Mouse (Mus musculus) intestine, embryonic 14.5 days (tissue): ENCODE results near the gene Creb3l2. TPM values are rescaled to one million over a fixed set of nuclear protein-coding genes. Genes with fewer than 3 reads are reported as not detected.

Experiments used
- polyA plus RNA-seq: library from polyadenylated mRNA; unstranded; fragments of >200 nt; fragmentation: Nextera tagmentation; extraction: Ambion mirVana; gene quantifications from 2 replicates; pipeline ENCODE4 v1.2.1, GENCODE M21; 2014

Gene Creb3l2
- polyA plus RNA-seq, 1 experiment from 2014 or later: 22.9 TPM

Other genes with a start within 250 kb of the Creb3l2 start
- gene Dgki, start 142.0 kb downstream of the Creb3l2 start, polyA plus RNA-seq: 0.92 and 1.3 TPM in 2 replicates
- gene Akr1d1, start 88.0 kb upstream of the Creb3l2 start, polyA plus RNA-seq: 0.26 and 0.51 TPM in 2 replicates